In genomic region chr7:43346148-43346547, GRCm38 (mm10) we compare ENCODE assay signal across 22 mouse cellular contexts. TPM values are rescaled to one million over a fixed set of nuclear protein-coding genes. Genes with fewer than 3 reads are reported as not detected.
"Had no signal": no experiment of that assay in that cellular context is flagged by ENCODE, and none has a peak within 500 bp of the region (broad histone marks: within the 10 kb centered on the region; RNA-seq: fewer than 3 reads in every experiment).

No protein-coding gene starts in this region.

- H3K4me3 ChIP-seq: limb, embryonic 10.5 days; limb, embryonic 13.5 days; liver, embryonic 13.5 days; lung, embryonic 15.5 days; megakaryocyte, embryonic 14.5 days; midbrain, embryonic 10.5 days; midbrain, embryonic 13.5 days; myocyte; neural tube, embryonic 13.5 days had no signal

- H3K4me2 ChIP-seq: limb, embryonic 13.5 days; liver, embryonic 13.5 days; lung, embryonic 15.5 days; midbrain, embryonic 13.5 days; neural tube, embryonic 13.5 days had no signal

- H3K36me3 ChIP-seq: limb, embryonic 10.5 days; limb, embryonic 13.5 days; liver, embryonic 13.5 days; lung, embryonic 15.5 days; midbrain, embryonic 10.5 days; midbrain, embryonic 13.5 days; neural tube, embryonic 13.5 days had no signal

- H3K27ac ChIP-seq: limb, embryonic 10.5 days; limb, embryonic 13.5 days; liver, embryonic 13.5 days; lung, embryonic 15.5 days; midbrain, embryonic 10.5 days; midbrain, embryonic 13.5 days; neural tube, embryonic 13.5 days had no signal

- ATAC-seq: midbrain, embryonic 13.5 days; midbrain, embryonic 16.5 days had no signal

- H3K27me3 ChIP-seq: limb, embryonic 13.5 days; liver, embryonic 13.5 days; lung, embryonic 15.5 days; megakaryocyte, embryonic 14.5 days; midbrain, embryonic 13.5 days; neural tube, embryonic 13.5 days had no signal

- H3K9me3 ChIP-seq: limb, embryonic 10.5 days; limb, embryonic 13.5 days; liver, embryonic 13.5 days; lung, embryonic 15.5 days; megakaryocyte, embryonic 14.5 days; midbrain, embryonic 10.5 days; midbrain, embryonic 13.5 days; neural tube, embryonic 13.5 days had no signal

- H3K4me1 ChIP-seq: limb, embryonic 10.5 days; limb, embryonic 13.5 days; lung, embryonic 15.5 days; midbrain, embryonic 10.5 days; midbrain, embryonic 13.5 days; neural tube, embryonic 13.5 days had no signal

- DNase-seq: kidney, adult 18-20 months; kidney, adult 9 months; kidney, postnatal 14 days; kidney, postnatal 4 days; layer of hippocampus, adult 9-11 months; liver, embryonic 13.5 days; lung, adult 18-20 months; lung, postnatal 10 days; lung, postnatal 36 days; retina, postnatal 1 day; thymus, adult 18-20 months; thymus, postnatal 36 days had no signal

- H3K9ac ChIP-seq: limb, embryonic 13.5 days; liver, embryonic 13.5 days; lung, embryonic 15.5 days; midbrain, embryonic 13.5 days; neural tube, embryonic 13.5 days had no signal

RNA-seq across cellular contexts. Expression of gene Siglecf, which starts 5.0 kb away (rescaled TPM):
- polyA plus RNA-seq: kidney, embryonic 16.5 days; myocyte had no signal
